Mouse (Mus musculus) forebrain, embryonic 11.5 days (tissue): ENCODE results near the gene Agbl1. TPM values are rescaled to one million over a fixed set of nuclear protein-coding genes. Genes with fewer than 3 reads are reported as not detected.

Source experiments
- ATAC-seq: fragments of 200-750 bp; cut with Nextera tagmentation; replicated peaks from 2 replicates; pipeline ENCODE4 v1.8.0; 2017; ENCODE audit warnings: moderate TSS enrichment; ENCODE audit not compliant: low FRiP score
- DNase-seq: peaks from one replicate; pipeline ENCODE4 v3.0.0-alpha.2; 2017; ENCODE audit warnings: low spot score
- H3K27ac ChIP-seq: fragments of 300-500 bp; sonication (generic); 2 replicates; pipeline ENCODE4 v1.5.1; 2014; ENCODE audit warnings: low read depth, low read length
- H3K27me3 ChIP-seq: fragments of 300-500 bp; sonication (generic); 2 replicates; pipeline ENCODE4 v1.6.1; 2014; ENCODE audit warnings: mild to moderate bottlenecking, low read length, mixed read lengths; ENCODE audit not compliant: control insufficient read depth, insufficient read depth
- H3K36me3 ChIP-seq: fragments of 300-500 bp; sonication (generic); 2 replicates; pipeline ENCODE4 v1.6.1; 2014; ENCODE audit warnings: mild to moderate bottlenecking, low read length, moderate library complexity, mixed read lengths; ENCODE audit not compliant: control insufficient read depth, insufficient read depth
- H3K4me1 ChIP-seq: fragments of 300-500 bp; sonication (generic); replicated peaks from 2 replicates; pipeline ENCODE4 v1.6.1; 2014; ENCODE audit warnings: low read length, mixed read lengths; ENCODE audit not compliant: control insufficient read depth, insufficient read depth
- H3K4me2 ChIP-seq: fragments of 300-500 bp; sonication (generic); 2 replicates; pipeline ENCODE4 v1.6.1; 2014; ENCODE audit warnings: low read depth, mild to moderate bottlenecking, low read length, moderate library complexity, mixed read lengths; ENCODE audit not compliant: severe bottlenecking
- H3K4me3 ChIP-seq: fragments of 300-500 bp; sonication (generic); 2 replicates; pipeline ENCODE4 v1.5.1; 2014; ENCODE audit warnings: low read depth, low read length
- H3K9ac ChIP-seq: fragments of 300-500 bp; sonication (generic); 2 replicates; pipeline ENCODE4 v1.6.1; 2014; ENCODE audit warnings: low read length
- H3K9me3 ChIP-seq: fragments of 300-500 bp; sonication (generic); 2 replicates; pipeline ENCODE4 v1.6.1; 2016; ENCODE audit warnings: low read length, mixed read lengths; ENCODE audit not compliant: control insufficient read depth
- WGBS: fragments of 180-500 bp; shearing (Covaris S2); extraction: QIAGEN DNeasy Blood & Tissue Kit; methylation state at CpG from one replicate; pipeline ENCODE4 v1.1.7; 2014; 5-methylcytosine and 5-hydroxymethylcytosine counted together
- polyA plus RNA-seq: library from polyadenylated mRNA; unstranded; fragments of >200 nt; fragmentation: Nextera tagmentation; extraction: Ambion mirVana; gene quantifications from 2 replicates; pipeline ENCODE4 v1.2.1, GENCODE M21; 2014

The Agbl1 gene
- polyA plus RNA-seq, 1 experiment from 2014 or later = 0.07 TPM

DNA sequence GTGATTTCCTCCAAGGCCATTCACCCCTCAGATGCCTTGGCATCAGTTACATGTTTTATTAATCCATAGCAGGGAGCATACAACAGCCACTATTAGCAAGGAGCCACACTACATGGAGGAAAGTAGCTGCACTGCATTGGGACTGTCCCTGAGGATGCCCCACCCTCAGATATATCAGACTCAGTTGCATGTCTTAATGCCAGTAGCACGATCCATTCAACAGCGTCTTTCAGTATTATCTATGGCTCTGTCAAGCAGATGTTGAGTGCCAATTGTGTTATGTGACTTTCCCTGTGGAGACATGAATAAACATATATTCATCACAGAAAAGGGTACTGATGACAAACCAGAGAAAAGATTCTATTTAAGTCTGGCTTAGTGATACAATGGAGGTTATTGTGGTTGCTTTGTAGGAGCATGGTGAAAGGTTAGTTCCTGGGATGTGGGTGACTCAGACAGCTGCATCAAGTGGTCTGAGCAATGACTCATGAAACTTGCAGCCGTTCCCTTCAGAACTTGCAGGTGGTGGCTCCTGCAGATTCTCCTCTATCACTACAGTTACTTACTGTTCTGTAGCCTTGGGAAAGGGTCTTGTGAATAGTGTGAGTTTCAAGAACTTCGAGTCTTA is 178.4 kb downstream of the Agbl1 start:
- H3K4me2 ChIP-seq = no peak overlapping the region
- DNase-seq (no peak), ATAC-seq (no peak)
- 72% methylated on average over 4 of the region's 4 CpGs for WGBS
- no peaks in the 10 kb centered on the region for H3K36me3 ChIP-seq
- no peaks in the 10 kb centered on the region for H3K9me3 ChIP-seq
- H3K27ac ChIP-seq = no peak overlapping the region
- no peaks in the 10 kb centered on the region for H3K4me1 ChIP-seq
- no peaks in the 10 kb centered on the region for H3K27me3 ChIP-seq
- no peak overlapping the region for H3K9ac ChIP-seq
- no peak overlapping the region for H3K4me3 ChIP-seq

DNA sequence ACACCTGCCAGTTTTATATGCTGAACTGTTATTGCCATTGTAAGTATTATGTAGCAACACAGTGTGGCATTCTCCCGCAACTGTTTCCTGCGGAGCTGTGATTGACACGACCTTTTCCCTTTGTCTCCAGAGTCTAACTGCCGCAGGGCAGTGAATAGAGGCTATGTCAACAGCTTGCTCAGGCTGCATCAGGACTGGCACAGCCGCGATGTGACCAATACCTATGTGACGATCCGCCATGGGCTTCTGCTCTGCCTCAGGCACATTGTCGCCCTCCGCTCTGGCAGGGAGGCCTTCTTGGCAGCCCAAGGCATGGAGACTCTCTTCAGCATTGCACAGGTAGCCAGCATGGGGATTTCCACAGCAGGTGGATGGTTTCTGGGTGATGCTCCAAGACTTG is 179.3 kb downstream of the Agbl1 start:
- H3K36me3 ChIP-seq = no peaks in the 10 kb centered on the region
- no peaks in the 10 kb centered on the region for H3K4me1 ChIP-seq
- 71% methylated on average over 10 of the region's 10 CpGs for WGBS
- no peaks in the 10 kb centered on the region for H3K27me3 ChIP-seq
- H3K9ac ChIP-seq = no peak overlapping the region
- H3K4me3 ChIP-seq = no peak overlapping the region
- H3K4me2 ChIP-seq = no peak overlapping the region
- H3K9me3 ChIP-seq = no peaks in the 10 kb centered on the region
- H3K27ac ChIP-seq = no peak overlapping the region
- ATAC-seq (no peak; the same call in 1 of the 2 replicates), DNase-seq (no peak)

DNA sequence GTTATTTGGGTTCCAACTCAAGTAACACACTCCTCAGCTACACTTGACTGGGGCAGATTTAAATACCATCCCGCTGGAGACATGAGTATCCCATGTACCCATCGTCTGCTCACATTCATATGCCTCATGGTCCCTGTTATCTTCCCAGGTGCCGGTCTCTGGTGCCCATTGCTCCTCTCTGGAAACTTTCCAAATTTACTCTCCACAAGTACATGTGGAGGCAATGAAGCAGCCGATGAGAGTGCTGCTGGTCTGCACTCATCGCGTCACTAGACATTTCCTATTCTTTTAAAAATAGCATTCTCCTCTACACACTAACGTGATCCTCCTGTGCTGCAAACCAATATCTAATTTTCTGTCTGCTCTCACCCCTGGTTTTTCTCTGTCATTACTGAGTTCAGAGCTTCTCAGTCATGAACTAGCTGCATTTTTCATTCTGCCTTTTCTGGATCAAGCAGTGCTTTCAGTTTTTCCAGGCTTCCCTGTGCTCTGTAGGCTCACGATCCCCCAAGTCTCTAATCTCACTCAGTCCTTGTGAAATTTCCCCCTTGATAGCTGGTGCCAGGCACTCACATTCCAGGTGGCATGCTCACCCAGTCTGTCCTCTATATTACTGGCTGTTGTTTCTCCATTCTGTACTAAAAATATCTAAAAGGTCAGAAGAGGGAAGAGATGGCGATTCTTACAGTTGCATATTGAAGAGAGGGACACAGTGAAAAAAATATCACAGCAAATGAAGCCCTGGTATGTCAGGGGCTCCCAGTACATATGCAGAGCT is 180.9 kb downstream of the Agbl1 start:
- Histone ChIP-seq H3K9me3 (no peaks in the 10 kb centered on the region), H3K9ac (no peak overlapping the region), H3K4me1 (no peaks in the 10 kb centered on the region), H3K27ac (no peak overlapping the region), H3K36me3 (no peaks in the 10 kb centered on the region), H3K4me3 (no peak overlapping the region), H3K4me2 (no peak overlapping the region), H3K27me3 (no peaks in the 10 kb centered on the region)
- WGBS = 92% methylated on average over 9 of the region's 9 CpGs
- DNase-seq = no peak
- no peak for ATAC-seq

DNA sequence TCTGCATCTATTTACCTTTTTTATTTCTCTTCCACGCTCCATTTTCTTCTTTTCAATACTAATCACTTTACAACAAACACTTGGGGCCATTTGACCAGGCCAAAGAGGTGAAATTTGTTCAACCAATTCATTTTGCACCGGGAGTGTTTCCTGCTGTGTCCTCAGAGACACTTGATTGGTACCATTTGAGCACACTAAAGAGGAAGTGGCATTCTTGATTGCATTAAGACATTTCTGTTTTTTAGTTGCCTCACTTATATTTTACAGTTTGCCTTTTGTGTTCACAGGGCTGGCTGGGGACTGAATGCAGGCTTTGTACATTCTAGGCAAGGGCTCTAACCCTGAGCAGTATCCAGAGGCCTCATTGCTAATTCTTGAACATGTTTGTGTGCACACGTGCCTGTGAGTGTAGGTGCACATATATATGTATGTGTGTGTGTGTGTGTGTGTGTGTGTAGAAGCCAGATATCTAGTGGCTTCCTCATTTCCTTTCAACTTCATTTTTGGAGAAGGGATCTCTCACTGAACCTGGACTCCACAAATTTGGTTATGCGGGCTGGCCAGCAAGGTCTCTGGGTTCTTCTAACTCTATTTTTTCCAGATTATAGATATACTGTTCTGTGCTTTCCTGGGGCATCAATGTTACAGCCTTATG is 182.4 kb downstream of the Agbl1 start:
- no peak overlapping the region for H3K9ac ChIP-seq

DNA sequence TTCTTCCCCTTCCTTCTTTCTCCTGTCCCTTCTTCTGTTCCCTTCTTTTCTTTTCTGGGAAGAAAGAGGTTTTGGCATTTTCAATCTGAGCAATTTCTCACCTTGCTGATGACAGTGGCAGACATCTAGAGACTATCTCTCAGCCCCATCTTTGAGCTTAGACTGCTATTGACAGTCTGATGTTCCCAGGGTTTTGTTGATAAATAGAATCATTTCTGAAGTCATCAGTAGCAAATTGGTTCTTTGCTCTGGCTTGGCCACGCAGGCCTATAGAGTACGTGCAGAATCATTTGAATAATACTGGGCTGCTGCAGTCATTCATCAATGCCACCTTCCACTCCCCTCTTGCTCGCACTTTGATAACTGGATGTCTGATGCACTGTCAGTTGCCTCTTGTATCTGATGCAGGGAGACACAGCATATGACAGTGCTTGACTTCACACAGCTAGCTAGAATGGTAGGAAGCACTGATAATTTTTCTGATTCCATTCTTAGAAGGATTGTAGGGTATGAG is 186.5 kb downstream of the Agbl1 start:
- DNase-seq = no peak
- Histone ChIP-seq H3K9me3 (no peaks in the 10 kb centered on the region), H3K36me3 (no peaks in the 10 kb centered on the region), H3K27ac (no peak overlapping the region), H3K9ac (no peak overlapping the region), H3K4me3 (no peak overlapping the region), H3K4me1 (no peaks in the 10 kb centered on the region), H3K4me2 (no peak overlapping the region), H3K27me3 (no peaks in the 10 kb centered on the region)
- ATAC-seq = no peak
- WGBS = 76% methylated on average over 3 of the region's 3 CpGs

More for the DNA sequence above, 182.4 kb downstream of the Agbl1 start:
- H3K4me3 ChIP-seq = no peak overlapping the region
- no peaks in the 10 kb centered on the region for H3K27me3 ChIP-seq
- no peak overlapping the region for H3K27ac ChIP-seq
- ATAC-seq (no peak), DNase-seq (no peak)
- H3K36me3 ChIP-seq = no peaks in the 10 kb centered on the region
- no peaks in the 10 kb centered on the region for H3K9me3 ChIP-seq
- H3K4me1 ChIP-seq = no peaks in the 10 kb centered on the region
- WGBS = 71% methylated on average over 4 of the region's 4 CpGs
- H3K4me2 ChIP-seq = no peak overlapping the region

DNA sequence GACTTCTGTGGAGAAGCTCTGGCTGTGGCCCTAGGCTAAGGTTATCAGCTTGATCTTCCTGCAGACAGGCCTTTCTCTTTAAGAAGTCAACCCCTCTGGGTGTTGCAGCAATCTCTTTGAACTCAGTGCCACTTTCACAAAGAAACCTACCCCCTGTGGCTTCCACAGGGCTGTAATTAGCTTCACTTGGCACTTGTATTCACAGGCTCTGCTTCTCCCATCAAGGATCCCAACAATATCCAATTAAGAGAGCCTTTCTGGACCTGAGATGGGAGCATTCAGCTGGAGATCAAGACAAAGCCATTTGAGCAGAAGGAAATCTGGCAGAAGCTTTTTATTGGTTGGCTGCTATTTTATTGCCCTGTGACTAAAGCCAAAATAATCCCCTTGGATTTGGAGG is 208.9 kb downstream of the Agbl1 start:
- no peak overlapping the region for H3K4me2 ChIP-seq
- no peaks in the 10 kb centered on the region for H3K27me3 ChIP-seq
- no peak overlapping the region for H3K9ac ChIP-seq
- H3K27ac ChIP-seq = peak overlapping the region; percentile 34; the same call in 1 of the 2 replicates
- H3K9me3 ChIP-seq = no peaks in the 10 kb centered on the region
- H3K4me3 ChIP-seq = no peak overlapping the region
- peak; percentile 95 for ATAC-seq
- peaks cover 12% of the 10 kb centered on the region; the same call in 1 of the 2 replicates for H3K4me1 ChIP-seq
- peak; percentile 72 for DNase-seq
- H3K36me3 ChIP-seq = no peaks in the 10 kb centered on the region

DNA sequence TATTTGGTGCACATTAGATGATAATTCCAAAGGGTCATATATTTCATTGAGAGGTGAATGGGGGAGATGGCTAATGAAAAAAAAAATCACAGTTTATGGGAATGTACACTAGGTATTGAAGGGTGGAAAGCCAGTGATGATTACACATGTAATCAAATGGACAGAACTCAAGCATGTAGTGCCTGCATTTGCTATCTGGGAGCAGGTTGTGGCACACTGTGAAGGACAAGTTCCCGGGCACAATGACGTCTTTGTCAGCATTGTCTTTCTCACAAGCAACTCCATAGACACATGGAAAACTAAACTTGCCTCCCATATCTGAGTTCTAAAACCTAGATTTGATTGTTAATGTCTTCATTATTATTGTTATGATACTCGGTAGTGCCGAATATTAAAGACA is 209.3 kb downstream of the Agbl1 start:
- H3K27me3 ChIP-seq = no peaks in the 10 kb centered on the region
- H3K4me2 ChIP-seq = no peak overlapping the region
- H3K9ac ChIP-seq = no peak overlapping the region
- no peaks in the 10 kb centered on the region for H3K9me3 ChIP-seq
- H3K4me1 ChIP-seq = peaks cover 12% of the 10 kb centered on the region; the same call in 1 of the 2 replicates
- DNase-seq (peak; percentile 52), ATAC-seq (peak; percentile 74)
- H3K27ac ChIP-seq = peak overlapping the region; percentile 34; the same call in 1 of the 2 replicates
- 25% methylated on average over 4 of the region's 4 CpGs for WGBS
- no peak overlapping the region for H3K4me3 ChIP-seq
- no peaks in the 10 kb centered on the region for H3K36me3 ChIP-seq

DNA sequence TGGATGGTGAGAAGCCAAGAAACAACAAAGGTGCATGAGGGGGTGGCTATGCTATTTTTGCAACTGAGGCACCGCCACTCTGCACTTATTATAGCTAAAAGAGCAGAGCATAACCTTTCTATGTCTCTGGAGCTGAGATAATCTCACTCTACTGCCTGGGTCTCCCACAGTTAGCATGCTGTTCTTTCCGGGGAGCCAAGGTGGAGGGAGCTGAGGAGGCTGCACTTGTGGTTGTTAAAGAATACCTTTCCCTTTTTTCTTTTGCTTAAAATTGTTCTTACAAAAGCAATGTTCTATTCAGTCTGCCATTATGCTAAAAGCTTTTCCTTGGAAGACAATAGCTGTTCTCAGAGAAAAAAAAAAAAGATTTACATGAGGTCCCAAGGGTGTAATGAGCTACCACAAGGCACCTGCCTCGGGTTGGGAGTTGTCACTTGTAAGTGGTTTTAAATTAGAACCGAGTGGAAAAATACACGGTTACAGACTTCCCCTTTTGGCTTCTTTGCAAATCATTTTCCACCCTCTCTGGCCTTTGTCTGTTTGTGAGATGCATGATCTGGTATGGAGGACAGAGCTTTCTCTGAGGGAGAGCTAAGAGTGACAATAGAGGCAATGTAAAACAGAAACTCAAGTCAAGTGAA is 232.8 kb downstream of the Agbl1 start:
- ATAC-seq (no peak), DNase-seq (no peak)
- no peaks in the 10 kb centered on the region for H3K36me3 ChIP-seq
- no peak overlapping the region for H3K9ac ChIP-seq
- no peaks in the 10 kb centered on the region for H3K4me1 ChIP-seq
- no peak overlapping the region for H3K4me3 ChIP-seq
- WGBS = 52% methylated on average over 5 of the region's 5 CpGs
- H3K9me3 ChIP-seq = no peaks in the 10 kb centered on the region
- H3K27me3 ChIP-seq = no peaks in the 10 kb centered on the region
- H3K4me2 ChIP-seq = no peak overlapping the region
- no peak overlapping the region for H3K27ac ChIP-seq
